Mouse (Mus musculus) MN1 (cell line): ENCODE measurements around the gene Btbd7.

Source experiments
- DNase-seq: peaks from one replicate; pipeline ENCODE4 v3.0.0-alpha.2; 2016; ENCODE audit warnings: low spot score

Btbd7 gene

DNA sequence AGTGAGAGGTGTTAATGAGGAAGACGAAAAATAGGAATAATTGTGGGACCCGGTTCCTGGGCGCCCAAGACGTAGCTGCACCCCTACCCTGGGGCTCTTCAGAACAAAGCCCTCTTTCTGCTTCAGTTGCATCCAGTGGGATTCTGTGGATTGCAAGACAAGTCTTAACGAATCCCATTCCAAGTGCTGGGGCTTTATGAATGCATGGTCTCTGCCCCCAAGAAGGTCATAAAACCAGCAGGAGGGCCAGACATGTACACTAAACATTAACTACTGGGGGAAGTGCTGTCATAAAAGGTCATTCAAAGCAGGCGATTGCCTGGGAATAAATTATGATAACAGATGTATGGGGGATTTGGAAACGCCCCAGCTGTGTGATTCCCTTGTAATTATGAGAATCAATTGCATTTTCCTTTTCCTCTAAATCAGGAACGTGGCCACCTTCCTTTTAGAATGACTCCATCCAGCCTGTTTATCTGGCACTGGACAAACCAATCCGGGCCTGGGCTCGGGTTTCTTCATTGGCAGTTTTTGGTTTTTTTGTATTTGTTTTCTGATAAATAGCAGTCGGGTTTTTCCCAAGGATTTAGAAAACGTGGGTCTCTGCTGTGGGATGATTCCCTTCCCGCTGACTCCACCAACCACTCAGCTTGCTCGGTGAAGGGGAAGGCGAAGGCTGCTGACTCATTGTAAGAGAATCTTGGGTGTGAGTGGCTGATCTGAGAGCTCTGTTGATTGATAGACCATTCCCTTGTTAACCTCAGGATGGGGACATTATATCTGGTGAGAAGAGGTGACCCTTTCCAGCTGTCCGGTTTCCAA, 147.3 kb downstream of the Btbd7 start:
- no peak for DNase-seq
